Mouse (Mus musculus): Measurements from ENCODE around the gene Celf2.

DNA sequence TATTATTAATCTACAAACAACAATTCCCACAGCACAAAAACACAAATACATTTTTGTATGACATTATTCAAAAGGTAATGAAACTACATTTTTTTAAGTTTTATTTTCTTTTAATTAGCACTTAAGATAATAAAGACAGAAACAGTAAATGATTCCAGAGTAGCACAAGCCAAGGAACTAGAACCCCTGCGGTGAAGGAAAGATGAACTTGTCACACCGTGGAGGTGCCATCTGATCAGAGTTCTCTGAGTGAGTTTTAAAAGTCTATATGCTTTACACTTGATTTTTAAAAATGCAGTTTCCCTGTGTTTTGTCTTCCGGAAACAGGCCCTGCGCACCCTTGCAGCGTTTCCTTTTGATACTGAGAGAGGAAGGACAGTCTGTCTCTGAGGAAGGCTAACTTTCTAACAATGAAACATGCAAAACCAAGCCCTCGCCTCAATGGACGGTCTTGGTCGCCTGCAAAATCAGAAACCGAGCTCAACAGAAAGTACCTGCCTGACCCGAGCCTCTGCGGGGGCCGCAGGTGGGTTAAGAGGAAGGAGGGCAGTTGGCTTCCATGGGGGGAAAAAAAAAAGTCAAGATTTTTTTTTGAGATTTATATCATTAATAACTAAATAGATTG lies 966.7 kb downstream of the Celf2 start:
- TF ChIP-seq CTCF (IDR thresholded peaks at IDR 0.05; ENCODE audit: low read depth, low read length) (no peak), POLR2A (IDR thresholded peaks at IDR 0.05; ENCODE audit: borderline replicate concordance, low read depth, low read length) (no peak)

All from bone marrow macrophage, adult 2 months (primary cell).